Mouse (Mus musculus): ENCODE measurements around the gene Insc.

Gene Insc

DNA sequence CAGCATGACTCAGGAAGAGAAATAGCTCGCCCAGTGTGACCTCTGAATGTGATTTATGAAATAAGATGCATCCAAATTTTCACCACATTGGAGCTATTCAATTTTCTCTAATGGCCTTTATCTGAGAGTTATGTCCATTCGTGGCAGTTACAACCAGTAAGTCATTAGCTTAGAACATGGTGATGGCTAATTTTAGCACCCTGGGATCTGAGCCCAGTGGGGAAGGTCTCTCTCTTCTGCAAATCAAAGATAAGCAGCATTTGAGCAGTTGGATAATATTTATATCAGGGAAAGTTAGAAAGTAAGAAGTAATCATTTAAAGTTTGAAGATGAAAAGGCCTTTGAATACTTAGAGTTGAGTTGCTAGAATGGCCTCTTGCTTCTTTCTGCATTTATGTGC, 19.2 kb downstream of the Insc start:
- DNase-seq (ENCODE audit: low spot score in 2 of 2) = no peak

DNA sequence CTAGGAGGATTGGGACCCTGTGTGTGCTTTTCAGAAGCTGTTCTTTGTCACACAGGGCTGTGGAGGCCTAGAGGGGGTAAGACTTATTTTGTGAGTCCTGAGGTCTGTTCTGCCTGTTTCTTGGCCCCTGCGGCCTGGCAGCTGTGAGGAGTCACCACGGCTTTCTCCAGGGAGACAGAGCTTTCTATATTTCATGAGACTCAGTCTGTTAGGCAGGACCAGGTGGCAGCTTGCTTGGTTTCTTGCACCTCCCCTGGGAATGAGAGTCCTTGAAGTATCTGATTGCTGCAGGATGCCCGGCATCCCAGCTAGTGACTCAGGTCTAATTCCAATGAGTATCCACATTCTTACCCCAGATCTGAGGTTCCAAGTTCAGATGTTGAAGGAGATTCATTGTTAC, 21.8 kb downstream of the Insc start:
- no peak for DNase-seq (ENCODE audit: low spot score in 2 of 2)

GRCm38 (mm10) chr7:114766523-114766922, 23.0 kb downstream of the Insc start:
- no peak for DNase-seq (ENCODE audit: low spot score in 2 of 2)

DNA sequence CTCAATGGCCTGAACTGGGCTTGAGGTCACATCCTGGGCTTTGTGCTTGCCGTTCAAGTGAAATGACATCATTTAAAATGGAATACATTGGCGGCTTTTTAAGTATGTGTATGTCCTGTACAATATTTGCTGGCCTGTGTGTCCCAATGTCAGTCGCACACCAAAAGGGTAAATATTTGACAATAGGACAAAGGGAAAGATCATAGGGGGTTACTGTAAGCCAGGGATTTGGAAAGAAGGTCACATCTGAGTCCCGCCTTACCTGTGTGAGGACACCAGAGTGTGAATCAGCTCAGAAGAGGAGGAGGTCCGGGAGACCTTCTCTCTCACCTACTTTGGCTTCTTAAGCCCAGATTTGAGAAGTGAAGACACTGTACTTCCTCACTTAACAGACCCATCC, 25.0 kb downstream of the Insc start:
- DNase-seq (ENCODE audit: low spot score in 2 of 2) = no peak

DNA sequence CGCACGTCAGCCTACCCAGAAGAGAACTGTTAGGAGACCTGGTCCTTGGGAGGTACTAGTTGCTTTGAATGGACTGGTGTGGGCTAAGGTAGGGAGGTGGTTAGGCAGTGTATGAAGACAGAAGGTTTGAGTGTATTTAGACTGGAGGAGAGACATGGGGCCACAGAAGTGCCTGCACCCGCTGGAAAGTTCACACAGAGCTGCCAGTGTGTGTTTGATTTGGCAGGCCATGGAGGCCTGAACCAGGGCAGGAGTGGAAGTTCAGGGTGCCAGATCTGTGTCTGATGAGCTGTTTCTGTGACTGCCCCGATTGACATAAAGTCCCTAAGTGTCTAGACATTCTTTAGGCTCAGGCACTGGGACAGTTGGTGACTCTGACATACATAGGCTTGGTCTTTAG, 25.5 kb downstream of the Insc start:
- DNase-seq (ENCODE audit: low spot score in 2 of 2) = no peak

DNA sequence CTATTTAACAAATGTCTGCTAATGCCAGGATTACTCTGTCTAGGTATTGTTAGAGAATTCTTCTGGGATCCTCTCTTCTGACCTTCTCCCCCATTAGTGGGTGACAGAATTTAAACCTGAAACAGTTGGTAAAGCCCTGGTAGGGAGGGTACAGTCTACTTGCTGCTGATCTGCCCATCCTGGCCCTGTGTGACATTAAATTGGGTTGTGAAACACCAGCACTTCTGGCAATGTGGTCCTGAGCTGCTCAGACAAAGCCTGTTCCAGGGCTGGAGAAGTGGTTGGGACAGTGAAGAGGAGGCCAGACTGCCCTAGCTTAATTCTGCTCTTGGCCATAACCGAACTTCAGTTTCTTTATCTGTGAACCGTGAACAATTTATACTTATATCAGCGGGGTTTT, 27.1 kb downstream of the Insc start:
- no peak for DNase-seq (ENCODE audit: low spot score in 2 of 2)

DNA sequence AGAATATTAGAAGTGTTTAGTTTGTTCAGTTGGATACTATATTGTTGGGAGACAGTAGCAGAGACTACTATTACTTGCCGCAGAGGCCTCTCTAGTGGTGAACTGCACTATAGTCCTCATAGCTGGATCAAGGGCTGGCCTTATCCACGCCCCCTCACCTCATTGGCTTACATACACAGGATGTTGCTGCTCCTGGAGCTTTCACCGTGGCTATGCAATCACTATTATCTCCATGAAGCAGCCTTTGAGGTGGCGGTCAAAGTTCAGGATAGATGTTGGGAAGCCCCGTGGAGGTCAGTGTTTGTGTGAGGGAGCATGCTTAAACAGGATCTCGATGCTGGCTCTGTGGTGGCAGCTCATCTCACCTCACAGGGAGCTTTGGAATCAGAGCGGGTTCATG, 28.3 kb downstream of the Insc start:
- no peak for DNase-seq (ENCODE audit: low spot score in 2 of 2)

- no peak for DNase-seq (ENCODE audit: low spot score in 2 of 2)
These were observed 30.3 kb downstream of the Insc start for GRCm38 (mm10) chr7:114773781-114774180.

DNA sequence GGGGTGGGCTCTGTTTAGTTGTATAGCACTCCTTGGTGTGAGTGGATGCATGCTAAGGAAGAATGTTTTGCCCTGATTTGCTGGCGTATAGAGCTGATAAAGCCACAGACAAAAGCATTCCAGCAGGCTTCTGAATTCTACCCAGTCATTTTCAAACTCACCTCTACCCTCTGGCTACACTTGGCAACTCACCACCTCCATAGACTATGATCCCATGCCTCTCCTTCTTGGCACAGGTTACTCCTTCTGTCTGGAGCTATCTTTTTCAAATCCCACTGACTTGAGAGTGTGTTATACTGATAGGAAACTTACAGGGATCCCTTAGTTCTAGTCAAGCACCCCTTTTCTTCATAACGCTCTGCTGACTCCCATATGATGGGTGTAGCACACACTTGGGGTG, 32.4 kb downstream of the Insc start:
- no peak for DNase-seq (ENCODE audit: low spot score in 2 of 2)

DNA sequence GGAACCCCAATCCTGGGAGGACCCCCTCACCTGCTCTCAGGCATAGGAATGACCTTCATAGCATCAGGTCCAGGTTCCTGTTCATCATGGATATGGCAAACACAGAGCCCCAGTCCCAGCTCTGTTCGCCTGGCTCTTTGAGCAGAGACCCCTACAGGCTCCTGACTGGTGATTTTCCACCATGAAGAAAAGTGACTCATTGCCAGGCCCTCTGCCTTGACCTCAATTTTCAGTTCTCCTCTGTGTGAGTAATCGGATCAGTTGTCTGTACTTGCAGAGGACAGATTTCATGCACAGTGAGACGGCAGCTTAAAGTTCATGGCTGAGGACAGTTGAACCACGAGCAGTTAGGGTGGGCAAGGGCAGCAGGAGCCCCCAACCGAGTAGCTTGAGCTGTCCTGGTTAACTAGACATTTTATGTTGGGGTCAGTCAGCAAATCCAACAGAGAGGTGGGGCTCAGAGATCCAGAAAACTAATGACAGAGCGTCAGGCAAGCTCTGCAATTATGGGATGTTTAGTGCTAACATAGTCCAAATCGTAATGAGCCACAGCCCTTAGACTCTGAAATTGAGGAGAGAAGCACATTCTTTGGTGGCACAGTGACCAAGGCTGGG, 34.8 kb downstream of the Insc start:
- DNase-seq (ENCODE audit: low spot score in 2 of 2) = no peak

DNA sequence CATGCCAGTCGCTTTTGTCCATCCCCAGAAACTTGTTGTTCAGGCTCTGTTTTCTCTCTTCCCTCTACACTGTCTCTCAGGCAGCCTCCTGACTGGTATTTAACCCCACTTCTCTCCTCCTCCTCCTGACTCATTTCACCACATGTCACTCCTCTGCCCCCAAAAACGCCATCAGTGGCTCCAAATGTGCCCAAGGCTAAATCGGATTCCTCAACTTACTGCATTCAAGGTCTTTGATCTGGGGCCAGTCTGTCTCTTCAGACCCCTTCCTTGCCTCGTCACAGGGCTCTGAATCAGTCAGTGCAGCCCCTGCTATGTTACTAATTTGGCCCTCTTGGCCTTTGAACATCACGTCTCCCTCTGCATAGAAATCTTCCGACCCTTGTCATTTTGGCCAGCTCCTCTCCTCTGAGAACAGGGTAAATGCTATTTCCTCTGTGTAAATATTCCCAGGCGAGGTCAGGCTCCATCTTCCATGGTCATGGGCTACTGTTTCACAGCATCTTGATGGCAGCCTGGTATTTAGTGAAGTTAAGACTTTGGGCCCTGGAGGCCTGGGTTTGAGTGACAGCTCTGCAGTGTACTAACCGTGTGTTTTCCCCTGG, 35.7 kb downstream of the Insc start:
- no peak for DNase-seq (ENCODE audit: low spot score in 2 of 2)

DNA sequence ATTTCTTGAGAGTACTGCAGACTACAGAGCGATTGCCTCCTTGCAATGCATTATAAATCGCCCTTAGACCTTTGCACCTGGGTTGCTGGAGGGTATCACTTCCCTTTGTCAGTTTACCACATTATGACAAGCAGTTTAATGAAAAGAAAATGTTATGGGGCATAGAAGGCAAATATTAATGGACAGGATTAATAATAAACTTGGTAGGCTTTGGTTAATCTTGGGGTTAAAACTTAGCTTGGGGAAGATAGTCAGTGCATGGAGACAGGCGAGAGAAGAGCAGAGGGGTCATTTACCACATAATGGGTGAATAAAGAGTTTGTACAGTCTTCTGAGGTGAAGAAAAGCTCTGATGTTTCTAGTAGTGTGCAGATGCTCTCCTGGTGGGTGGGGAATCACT, 39.8 kb downstream of the Insc start:
- DNase-seq (ENCODE audit: low spot score in 2 of 2) = no peak

- no peak for DNase-seq (ENCODE audit: low spot score in 2 of 2)
These were observed 47.6 kb downstream of the Insc start for GRCm38 (mm10) chr7:114791087-114791486.

DNA sequence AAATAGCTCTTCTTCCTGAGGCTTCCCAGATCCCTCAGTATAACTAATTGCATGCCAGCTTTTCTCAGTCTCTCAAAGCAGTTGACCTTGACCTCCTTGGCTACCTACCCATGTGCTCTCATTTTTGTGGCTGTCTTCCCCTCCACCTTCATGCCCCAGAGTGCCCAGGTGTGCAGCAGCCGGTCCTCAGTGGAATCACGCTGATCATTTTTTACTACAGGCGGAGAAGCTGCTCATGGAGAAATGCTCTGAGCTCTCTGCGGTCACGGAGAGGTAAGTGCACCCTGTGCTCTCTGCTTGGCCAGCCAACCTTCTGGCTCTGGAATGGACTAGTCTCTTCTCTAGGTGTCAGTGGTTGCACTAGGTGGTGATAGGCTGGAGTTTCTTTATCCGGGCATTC, 48.5 kb downstream of the Insc start:
- DNase-seq (ENCODE audit: low spot score in 2 of 2) = no peak

DNA sequence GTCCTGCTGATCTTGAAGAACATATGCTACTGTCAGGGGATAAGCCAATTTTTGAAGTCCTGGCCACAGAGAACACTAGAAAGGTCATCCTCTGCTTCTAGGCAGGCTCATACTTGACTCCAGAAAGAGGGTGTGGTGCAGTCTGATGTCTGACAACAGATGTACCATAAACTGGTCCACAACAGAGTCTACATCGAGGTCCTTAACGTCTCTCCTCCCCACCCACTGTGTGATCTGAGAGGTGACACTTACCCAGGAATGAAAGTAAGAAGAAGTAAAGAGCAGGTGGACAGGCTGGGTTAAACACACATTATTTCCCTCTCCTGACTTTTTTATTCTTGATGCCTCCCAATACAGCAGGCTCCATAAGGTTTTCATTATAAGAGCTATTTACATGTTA, 50.9 kb downstream of the Insc start:
- DNase-seq (ENCODE audit: low spot score in 2 of 2) = no peak

- DNase-seq (ENCODE audit: low spot score in 2 of 2) = no peak
These were observed 59.1 kb downstream of the Insc start for GRCm38 (mm10) chr7:114802576-114802975.

GRCm38 (mm10) chr7:114805311-114805710, 61.8 kb downstream of the Insc start:
- DNase-seq (ENCODE audit: low spot score in 2 of 2) = no peak

DNA sequence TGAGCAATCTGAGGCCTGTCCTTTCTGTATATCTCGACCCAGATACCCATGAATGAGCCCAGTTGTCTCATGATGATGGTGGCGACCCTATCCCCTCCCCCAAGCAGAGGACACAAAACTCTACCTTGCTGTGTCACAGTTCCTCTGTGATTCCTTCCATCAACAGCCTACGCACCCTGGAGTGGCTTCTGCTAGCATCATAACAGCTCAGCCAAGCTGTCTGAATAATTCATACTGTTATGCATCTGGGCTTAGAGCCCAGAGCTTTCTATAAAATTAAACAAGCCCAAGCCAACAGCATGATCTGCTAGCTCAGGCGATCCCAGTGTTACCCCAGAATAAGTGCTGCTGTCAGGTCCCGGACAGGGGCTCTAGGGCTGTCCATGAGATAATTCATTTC, 63.8 kb downstream of the Insc start:
- no peak for DNase-seq (ENCODE audit: low spot score in 2 of 2)

DNA sequence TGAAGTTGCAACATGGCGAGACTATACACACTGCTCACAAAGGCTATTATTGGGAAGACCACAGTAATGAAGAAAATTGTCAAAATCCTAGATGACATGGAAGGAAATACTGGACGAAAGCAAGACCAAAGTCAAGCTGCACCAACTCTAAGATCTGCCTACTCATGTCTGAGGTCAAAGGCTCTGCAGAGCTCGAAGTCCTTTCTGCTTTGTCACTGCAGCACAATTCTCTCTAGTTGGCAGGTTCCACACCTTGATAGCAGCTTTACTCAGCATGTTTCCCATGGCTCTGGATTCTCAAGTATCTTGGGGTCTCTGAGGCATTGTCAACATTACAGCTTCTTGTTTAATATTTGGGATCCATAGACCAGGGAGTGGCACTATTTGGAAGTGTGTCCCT, 64.8 kb downstream of the Insc start:
- no peak for DNase-seq (ENCODE audit: low spot score in 2 of 2)

- DNase-seq (ENCODE audit: low spot score in 2 of 2) = peak; percentile 90
These were observed 73.9 kb downstream of the Insc start for GRCm38 (mm10) chr7:114817291-114817806.

DNA sequence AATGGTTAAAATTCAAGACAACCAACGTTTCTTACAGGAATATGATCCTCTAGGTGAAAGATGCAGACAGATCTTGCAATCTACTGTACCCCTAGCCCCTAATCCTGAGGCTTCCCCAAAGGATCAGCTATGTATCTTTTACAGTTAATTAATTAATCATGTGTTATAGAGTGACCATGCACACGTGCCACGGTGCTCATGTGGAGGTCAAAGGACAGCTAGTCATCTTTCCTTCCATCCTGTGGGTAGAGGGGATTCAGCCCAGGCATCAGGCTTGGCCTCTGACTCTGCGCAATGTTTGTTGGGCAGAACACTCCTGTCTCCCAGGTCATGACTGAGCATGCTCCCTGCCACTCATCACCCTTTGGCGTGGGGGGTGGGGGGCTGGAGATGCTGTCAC, 74.4 kb downstream of the Insc start:
- no peak for DNase-seq (ENCODE audit: low spot score in 2 of 2)

GRCm38 (mm10) chr7:114818351-114818750, 74.9 kb downstream of the Insc start:
- no peak for DNase-seq (ENCODE audit: low spot score in 2 of 2)

DNA sequence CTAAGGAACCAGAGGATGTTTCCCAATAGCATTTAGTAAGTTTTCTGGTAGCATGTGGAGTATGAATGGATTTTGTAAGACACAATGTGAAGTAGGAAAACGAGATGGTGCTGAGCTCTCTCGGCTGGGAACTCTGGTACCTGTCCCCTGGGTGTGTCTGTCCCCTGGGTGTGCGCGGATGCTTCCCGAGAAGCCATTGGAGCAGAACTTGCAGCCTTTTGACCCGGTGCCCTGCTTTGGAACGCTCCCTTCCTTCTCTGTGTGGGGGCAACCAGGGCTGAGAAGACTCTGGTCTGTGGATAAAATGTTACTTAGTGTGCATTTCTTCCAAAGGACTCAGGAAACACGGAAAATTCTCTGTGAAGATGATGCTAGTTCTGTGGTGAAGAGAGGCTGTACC, 75.3 kb downstream of the Insc start:
- DNase-seq (ENCODE audit: low spot score in 2 of 2) = no peak

GRCm38 (mm10) chr7:114822736-114823135, 79.2 kb downstream of the Insc start:
- DNase-seq (ENCODE audit: low spot score in 2 of 2) = no peak

Data from cerebellum, postnatal 4 days (tissue).